Comparison of ENCODE assay signal across 7 mouse cellular contexts in the genomic region with DNA sequence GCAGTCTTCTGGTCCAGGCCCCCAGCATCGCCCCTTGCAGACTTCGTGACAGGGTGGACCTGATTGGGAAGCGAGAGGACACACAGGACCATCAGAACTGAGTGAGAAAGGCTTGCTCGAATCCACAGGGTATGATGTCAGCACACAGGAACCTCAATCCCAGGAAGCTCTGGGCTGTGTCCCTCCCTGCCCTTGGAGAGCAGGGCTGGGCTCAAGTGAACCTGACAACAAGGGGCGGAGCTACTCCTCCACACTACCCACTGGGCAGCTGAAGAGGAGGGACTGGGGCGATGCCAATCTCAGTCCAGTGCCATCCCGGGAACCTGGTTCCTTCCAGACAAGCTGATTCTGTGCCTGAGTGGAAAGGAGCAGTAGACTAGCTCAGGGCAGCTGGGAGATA. TPM values are rescaled to one million over a fixed set of nuclear protein-coding genes. Genes with fewer than 3 reads are reported as not detected.
DNase-seq lines count a peak whose midpoint lies in the region; TF ChIP-seq lines count a peak whose summit lies in the region.

No protein-coding gene starts in this region.

- no peak for TF ChIP-seq CTCF in kidney, adult 2 months (conservative IDR thresholded peaks at IDR 0.05; ENCODE audit: insufficient read depth, insufficient read length, low read depth, low read length)

- peak overlapping the region; percentile 77 for H3K27ac ChIP-seq in kidney, adult 2 months (ENCODE audit: insufficient read depth, low read depth, low read length)

- whole genome bisulfite sequencing in kidney, adult 2 months, result 16% methylated on average over 7 of the region's 7 CpGs

- peaks cover 19% of the 10 kb centered on the region for H3K4me1 ChIP-seq in kidney, adult 2 months (ENCODE audit: control insufficient read depth, insufficient read depth, low read length)

- no peak for TF ChIP-seq POLR2A in kidney, adult 2 months (IDR thresholded peaks at IDR 0.05; ENCODE audit: low read depth, low read length)

- intact Hi-C loops in gastrocnemius, postnatal 14 days (cut with DNase I; ENCODE audit: low total_unique reads), result no loop called here

- no peaks in the 10 kb centered on the region for H3K27me3 ChIP-seq in kidney, adult 2 months (replicated peaks; ENCODE audit: control insufficient read depth, insufficient read depth, low read length)

- peaks cover 4% of the 10 kb centered on the region; the same call in 1 of the 2 replicates for H3K36me3 ChIP-seq in kidney, adult 2 months (ENCODE audit: control insufficient read depth, insufficient read depth, low read length)

- peak overlapping the region; percentile 8; the same call in 1 of the 2 replicates for H3K4me3 ChIP-seq in kidney, adult 2 months (ENCODE audit: insufficient read depth, low read depth, low read length)

- peak; percentile 92 for DNase-seq in MN1 (ENCODE audit: low spot score)
- peak; percentile 83 for DNase-seq in adrenal gland, adult 2 months
- peak; percentile 67 for DNase-seq in gastrocnemius, postnatal 14 days
- peak; percentile 95 for DNase-seq in kidney, adult 2 months
- DNase-seq in ovary, postnatal 14 days (ENCODE audit: low spot score), result peak; percentile 51
- no peak for DNase-seq in thymus, postnatal 10 days (ENCODE audit: low spot score in 2 of 2)
- DNase-seq in T-cell, adult 2 months (ENCODE audit: low spot score), result no peak

RNA-seq across cellular contexts. Expression of gene Erbb3, which starts 5.8 kb away (rescaled TPM):
- 1 to 10 TPM; 2.3 to 3.8 TPM for total RNA-seq in adrenal gland, adult 2 months (2021)
- polyA plus RNA-seq in adrenal gland, adult 2 months (2012; rRNA removed), result 1.1 and 1.3 TPM in 2 replicates
- 1 to 10 TPM; 4.8 to 7.2 TPM for total RNA-seq in gastrocnemius, postnatal 14 days (2021)
- 26.9 and 30.2 TPM in 2 replicates for polyA plus RNA-seq in kidney, adult 2 months (2012; rRNA removed)

RNA-seq across cellular contexts. Expression of gene Pa2g4, which starts 17.9 kb away (rescaled TPM):
- 10 to 100 TPM; 79.7 to 88.2 TPM for total RNA-seq in adrenal gland, adult 2 months (2021)
- polyA plus RNA-seq in adrenal gland, adult 2 months (2012; rRNA removed), result 6.4 and 8.6 TPM in 2 replicates
- total RNA-seq in gastrocnemius, postnatal 14 days (2021), result 10 to 100 TPM; 50.2 to 54.0 TPM
- polyA plus RNA-seq in kidney, adult 2 months (2012; rRNA removed), result 18.5 and 25.1 TPM in 2 replicates

RNA-seq across cellular contexts. Expression of gene Rpl41, which starts 34.5 kb away (rescaled TPM):
- 1,000 to 10,000 TPM; 3,028 to 3,144 TPM for total RNA-seq in adrenal gland, adult 2 months (2021)
- polyA plus RNA-seq in adrenal gland, adult 2 months (2012; rRNA removed), result 1,154 and 1,178 TPM in 2 replicates
- total RNA-seq in gastrocnemius, postnatal 14 days (2021), result 1,000 to 10,000 TPM; 1,413 to 1,625 TPM
- polyA plus RNA-seq in kidney, adult 2 months (2012; rRNA removed), result 1,799 and 2,275 TPM in 2 replicates

RNA-seq across cellular contexts. Expression of gene Zc3h10, which starts 36.1 kb away (rescaled TPM):
- 10 to 100 TPM; 11.7 to 12.3 TPM for total RNA-seq in adrenal gland, adult 2 months (2021)
- 16.0 and 16.3 TPM in 2 replicates for polyA plus RNA-seq in adrenal gland, adult 2 months (2012; rRNA removed)
- 1 to 10 TPM; 5.0 to 6.4 TPM for total RNA-seq in gastrocnemius, postnatal 14 days (2021)
- polyA plus RNA-seq in kidney, adult 2 months (2012; rRNA removed), result 10.0 and 11.3 TPM in 2 replicates

RNA-seq across cellular contexts. Expression of gene Rps26, which starts 42.9 kb away (rescaled TPM):
- total RNA-seq in adrenal gland, adult 2 months (2021), result 100 to 1,000 TPM; 715 to 972 TPM
- polyA plus RNA-seq in adrenal gland, adult 2 months (2012; rRNA removed), result 581 and 897 TPM in 2 replicates
- 100 to 1,000 TPM; 455 to 537 TPM for total RNA-seq in gastrocnemius, postnatal 14 days (2021)
- 520 and 798 TPM in 2 replicates for polyA plus RNA-seq in kidney, adult 2 months (2012; rRNA removed)

Comparison
In these comparisons a context has a peak if more than half of its experiments do, and no peak if none do; other contexts are left out.
1. DNase-seq: peak in MN1 (single experiment), adrenal gland, adult 2 months (single experiment), gastrocnemius, postnatal 14 days (single experiment), kidney, adult 2 months (single experiment) and ovary, postnatal 14 days (single experiment); none in thymus, postnatal 10 days (0 of 2) and T-cell, adult 2 months (single experiment).